Mouse (Mus musculus) natural killer cell, adult 2 months (primary cell): ENCODE data around the gene Col4a6.
A peak's percentile ranks its signal among the peaks of the same experiment; 100 is the strongest.

ENCODE experiments used
- DNase-seq, 2 experiments: peaks; one replicate each; pipeline ENCODE4 v3.0.0; 2022; ENCODE audit warnings: low spot score in 2 of 2

The Col4a6 gene

DNA sequence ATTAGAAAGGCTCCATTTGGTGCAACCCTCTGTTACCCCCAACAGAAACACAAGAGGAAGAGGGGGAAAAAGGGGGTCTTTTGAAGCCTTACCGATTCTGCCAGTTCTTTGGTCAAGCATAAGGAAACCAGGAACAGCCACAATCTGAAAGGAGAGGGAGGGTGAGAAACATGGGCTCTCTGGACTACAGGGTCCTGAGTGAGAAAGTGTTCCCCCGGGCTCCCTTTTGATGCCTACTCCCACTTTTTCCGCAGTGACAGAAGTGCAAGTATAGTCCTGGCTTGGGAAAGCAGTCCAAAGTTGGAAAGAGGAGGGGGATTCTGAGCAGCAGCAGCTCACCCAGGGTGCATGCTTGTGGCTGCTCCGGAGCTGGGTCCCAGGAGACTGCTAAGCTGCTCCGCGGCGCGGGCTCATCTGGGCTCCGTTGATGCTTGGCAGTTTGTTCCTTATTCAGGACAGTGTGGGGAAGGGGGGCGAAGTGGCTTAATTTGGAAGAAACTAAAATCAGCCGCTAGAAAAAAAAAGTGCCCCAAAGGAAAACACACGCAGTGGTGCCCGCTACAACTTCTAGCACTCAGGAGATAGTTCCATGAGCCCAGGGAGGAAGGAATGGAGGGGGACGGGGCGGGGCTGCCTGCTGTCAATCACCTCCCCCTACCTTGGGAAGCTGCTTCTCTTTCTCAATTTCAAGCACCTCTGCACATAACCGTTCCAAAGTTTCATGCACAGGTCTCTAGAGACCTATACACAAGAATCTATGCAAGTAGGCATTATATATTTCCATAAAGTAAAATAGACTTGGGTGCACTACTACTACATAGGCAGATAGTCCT is at the start of gene Col4a6:
Col4a6 (minus strand) TSS at position 607 of the 833 bp plus-strand sequence.
- DNase-seq = no peak

GRCm38 (mm10) chrX:141503125-141503524 is 29.2 kb upstream of the Col4a6 start:
- no peak for DNase-seq

- no peak for DNase-seq
Observed at GRCm38 (mm10) chrX:141494545-141494944, 20.7 kb upstream of the Col4a6 start.

DNA sequence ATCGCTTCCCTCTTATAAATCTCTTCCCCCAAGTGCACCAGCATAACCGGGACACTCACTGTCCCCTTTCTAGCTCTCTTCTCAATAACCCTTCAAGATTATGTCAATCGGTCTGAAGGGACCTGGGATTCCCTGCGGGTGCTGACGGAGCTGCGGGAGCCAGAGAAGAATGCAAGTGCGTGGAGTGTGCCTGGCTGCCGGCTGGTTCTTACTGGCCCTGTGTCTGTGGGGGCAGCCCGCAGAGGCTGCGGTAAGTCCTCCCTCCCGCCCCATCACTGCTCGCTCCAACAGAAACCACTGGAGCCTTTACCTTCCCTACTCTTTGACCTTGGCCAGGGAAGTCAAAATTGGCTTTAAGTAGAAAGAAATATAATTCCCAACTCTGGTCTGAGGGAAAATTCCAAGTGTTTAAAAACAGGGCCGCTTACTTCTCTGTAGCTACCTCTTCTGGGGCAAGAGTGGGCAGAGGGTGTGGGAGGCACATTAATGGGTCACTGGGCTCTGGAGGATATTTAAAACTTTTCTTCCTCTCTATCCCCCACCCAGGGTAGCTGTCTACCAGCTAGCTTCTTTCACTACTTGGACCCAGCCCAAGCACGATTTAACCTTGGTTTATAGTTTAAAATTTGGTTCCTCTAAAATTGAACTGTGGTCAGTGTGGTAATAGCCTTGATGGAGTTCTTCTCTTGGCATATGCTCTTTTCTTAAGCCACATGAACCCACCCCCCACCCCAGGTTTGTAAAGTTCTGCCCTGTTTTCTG is 1.9 kb upstream of the Col4a6 start:
- DNase-seq = no peak

DNA sequence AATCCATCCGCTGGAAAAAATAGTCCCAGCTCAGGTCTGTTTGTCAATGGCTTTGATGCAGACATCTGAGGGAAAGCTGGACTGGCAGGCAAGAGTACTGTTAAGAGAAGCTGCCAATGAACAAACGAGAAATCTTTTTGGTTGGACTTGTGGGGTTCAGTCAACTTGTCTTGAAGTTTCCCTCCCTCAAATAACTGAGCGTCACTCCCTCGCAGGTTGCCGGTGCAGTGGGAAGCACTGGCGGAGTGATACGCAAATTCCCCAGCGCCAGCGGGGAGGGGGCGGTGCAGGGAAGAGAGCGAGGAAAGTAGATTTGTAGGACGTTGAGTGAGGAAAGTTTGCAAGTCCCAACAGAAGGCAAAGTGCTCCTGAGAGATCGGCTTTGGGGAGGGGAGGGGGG is 1.2 kb upstream of the Col4a6 start, which contains the start of gene Col4a5:
Col4a5 (plus strand) TSS at position 276 of the 400 bp plus-strand sequence.
- peak in 1 of 2 experiments; percentile 0 for DNase-seq

DNA sequence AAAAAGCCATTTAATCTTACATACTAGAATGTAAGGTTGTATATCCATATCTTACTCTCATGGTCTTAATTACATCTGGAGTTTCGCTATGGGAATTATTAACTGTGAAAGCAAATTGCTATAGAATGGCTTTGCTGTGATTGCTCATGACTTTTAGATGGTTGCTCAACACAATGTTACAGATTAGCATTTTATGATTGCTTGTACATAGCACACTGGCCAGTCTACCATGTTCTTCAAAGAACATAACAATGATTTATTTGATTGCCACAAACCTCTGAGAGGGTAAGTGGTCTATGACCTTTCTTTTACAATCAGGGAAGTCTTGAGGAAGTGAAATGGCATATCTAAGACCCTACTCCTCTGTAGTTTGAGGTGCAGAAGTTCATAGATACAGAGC is 25.9 kb downstream of the Col4a6 start:
- DNase-seq = no peak

DNA sequence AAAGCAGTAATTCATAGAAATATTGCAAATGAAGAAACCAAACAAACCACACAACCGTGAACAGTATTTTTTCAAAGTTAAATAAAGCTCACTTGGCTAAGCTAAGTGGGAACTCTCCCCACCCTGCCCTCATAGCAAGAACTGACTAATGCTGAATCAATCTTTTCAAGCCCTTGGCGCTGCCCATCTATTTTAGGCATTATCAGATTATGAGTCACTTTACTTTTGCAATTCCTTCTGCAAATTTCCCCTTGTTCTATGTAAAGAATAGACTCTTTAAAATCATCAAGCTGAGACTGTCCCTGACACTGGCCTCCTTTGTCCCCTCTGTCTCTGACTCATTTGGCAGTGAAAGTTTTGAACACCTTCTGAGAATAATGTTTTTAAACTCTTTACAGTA is 34.5 kb downstream of the Col4a6 start:
- DNase-seq = no peak

DNA sequence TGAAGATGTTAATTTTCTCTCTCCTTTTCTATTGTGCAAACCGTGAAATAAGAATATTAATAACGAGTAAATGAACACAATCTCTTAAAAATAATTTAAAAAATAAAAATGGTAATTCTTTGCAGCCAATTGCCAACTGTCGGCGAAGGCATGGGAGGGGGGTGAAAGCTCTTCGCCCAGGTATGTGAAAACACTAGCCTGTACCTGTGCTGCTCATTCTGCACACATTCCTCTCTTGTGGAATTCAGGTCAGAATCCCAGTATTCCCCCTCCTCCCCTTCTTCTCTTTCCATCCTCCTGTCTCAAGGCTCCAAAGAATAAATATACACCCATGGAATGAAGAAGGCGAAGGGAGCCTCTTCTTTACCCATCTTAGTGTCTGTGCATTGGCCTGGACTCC is 37.1 kb downstream of the Col4a6 start:
- no peak for DNase-seq

DNA sequence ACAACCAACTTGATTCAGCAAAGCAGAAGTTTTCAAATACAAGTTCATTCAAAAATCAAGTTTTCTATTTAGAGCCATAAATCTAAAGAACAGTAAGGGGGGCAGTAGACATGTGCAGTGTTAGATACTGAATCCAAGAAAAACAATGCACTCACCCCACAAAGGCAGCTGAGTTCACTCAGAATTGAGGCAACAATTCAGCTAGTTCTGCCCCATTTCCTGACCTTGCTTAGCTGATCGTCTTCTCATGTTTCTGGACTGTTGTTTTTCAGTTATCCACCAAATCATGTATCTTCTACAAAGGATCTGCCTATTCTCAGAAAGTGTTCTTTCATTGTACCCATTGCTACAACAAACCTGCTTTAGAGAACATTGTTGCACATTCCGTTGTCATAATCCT is 58.6 kb downstream of the Col4a6 start:
- no peak for DNase-seq

- no peak for DNase-seq
Observed at GRCm38 (mm10) chrX:141396243-141396642, 77.6 kb downstream of the Col4a6 start.

DNA sequence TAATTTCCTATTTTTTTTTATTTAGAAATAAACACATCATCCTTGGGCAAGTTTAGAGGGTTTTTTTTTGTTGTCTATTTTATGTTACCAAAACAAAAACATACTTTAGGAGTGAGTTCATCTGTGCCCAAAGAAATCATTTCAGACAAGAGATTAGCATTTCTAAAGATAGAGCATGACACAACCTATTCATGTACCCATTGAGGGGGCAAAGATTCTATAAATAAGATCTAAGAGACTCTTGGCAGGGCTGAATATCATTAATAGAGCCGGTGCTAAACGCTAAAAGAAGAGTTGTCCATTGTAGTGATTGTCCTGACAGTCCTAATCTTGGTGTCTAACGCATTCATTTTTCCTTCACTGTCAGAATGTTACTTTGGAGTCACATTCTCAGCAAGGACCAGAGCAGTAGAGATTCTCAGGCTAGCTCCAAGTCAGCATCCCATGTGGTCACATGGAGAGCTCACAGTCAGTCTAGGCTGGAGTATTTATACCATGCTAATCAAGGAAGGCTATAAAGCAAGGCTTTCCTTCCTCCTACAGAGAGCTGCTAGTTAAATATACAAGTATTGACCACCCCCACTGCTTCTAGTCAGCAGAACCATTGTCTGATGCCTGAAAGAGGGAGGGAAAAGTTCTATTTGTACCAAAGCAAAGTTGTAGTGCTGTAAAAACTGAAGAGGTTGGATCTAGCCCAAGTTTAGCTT is 88.3 kb downstream of the Col4a6 start:
- DNase-seq = no peak

DNA sequence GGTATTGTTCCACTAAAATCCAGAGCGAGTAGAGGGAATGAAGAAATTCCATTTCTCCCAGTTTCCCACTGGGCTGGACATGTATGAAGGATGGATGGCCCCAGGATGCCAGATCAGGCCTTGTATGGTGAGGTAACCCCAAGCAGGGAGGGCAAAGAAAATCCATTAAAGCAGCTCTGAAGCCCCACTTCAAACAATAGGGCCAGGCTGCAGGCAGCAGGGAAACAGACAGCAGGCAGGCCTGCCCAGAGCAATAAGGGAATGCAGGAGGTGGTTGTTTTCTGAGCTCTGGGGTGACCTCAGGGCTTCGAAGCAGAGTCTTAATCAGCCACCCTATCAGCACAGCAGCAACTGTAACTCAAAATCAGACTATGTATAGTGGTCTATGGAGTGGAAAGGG is 89.2 kb downstream of the Col4a6 start:
- DNase-seq = no peak

DNA sequence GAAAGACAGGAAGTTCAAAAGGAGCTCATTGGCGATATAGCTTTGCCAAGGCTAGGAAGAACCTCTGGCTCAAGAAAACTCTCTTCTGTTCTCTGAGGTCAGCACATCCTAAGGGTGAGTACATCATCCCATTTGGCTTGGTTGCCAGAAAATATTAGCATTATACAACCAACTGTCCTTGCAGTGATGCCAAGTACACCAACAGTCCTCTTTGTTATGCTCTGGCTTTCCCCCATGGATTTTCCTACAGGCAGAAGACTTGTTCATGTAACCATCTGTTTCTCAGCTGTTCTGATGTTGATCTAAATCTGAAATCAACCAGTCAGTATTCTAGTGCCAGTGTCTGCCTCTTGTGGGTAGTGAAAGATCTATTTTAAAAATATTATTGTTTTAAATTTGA is 103.6 kb downstream of the Col4a6 start:
- DNase-seq = no peak

DNA sequence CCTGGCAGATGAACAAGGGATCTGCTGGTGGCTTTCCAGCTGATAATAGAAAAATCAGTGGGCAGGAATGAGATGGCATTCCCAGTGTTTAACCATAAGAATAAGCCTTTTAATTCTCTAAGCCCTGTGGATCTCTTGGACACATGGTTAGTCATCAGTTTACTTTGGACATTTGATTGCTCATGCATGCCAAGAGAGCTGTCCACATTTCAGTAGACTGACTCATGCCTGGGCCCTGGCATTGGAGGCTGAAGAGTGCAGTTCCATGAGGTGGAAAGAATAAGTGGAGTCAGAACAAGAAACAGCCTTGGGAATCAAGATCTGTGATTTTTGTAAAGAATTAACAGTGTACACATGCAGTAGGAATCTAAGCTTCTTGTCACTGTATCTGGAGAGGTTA is 110.5 kb downstream of the Col4a6 start:
- no peak for DNase-seq

DNA sequence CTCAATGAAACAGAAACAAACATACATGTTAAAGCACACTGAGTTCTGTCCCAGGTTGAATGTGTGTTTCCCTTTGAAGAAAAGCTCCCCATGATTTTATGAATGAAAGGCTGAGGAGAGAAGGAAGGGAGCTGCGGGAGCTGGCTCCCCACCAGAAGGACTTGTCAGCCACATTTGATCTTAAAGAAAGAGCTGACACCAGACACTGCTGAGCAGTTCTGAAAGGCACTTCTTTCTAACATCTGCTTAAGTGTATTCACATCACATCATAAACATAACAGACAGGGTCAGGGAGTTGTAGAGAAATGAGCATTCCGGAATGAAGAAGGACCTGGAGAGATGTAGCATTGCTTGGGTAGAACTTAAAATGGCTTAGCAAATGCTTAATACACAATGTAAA is 132.5 kb downstream of the Col4a6 start:
- no peak for DNase-seq

DNA sequence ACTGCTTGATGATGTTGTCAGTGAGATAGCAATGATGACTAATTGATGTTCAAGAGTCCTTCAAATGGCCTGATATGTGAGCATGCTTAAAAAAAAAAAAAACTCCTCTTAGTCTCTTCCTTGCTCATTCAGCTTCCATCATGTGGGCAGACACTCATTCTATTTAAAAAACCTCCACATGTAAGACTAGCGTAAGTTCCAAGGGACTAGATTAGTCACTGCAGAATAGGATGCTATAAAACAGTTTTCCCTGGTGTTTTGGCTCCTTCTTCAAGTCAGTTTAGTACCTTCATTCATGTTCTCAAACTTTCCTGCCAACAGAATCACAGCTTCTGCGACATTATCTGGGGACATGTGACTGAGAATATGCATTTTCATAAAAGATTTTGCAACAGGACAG is 145.8 kb downstream of the Col4a6 start:
- DNase-seq = no peak

- no peak for DNase-seq
Observed at GRCm38 (mm10) chrX:141324201-141324600, 149.7 kb downstream of the Col4a6 start.

GRCm38 (mm10) chrX:141316217-141316616 is 157.7 kb downstream of the Col4a6 start:
- no peak for DNase-seq

DNA sequence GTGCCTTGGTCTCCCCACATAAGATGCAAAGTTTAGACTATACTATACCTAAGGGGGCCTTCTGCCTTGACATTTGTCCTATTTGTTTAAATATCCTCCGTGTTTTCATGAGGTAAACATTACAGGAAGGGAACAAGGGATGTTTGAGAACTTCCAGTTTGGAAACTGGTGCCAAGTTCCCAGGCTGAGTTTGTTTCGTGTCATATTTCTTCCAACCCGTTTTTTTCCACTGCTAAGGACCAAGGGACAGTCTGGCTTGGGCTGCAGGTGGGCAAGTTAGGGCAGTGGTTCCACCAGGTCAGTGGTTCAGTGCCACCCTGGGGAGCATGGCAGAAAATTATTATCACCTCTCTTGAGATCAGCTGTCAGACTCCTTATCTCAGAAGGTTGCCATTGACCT is 158.1 kb downstream of the Col4a6 start:
- DNase-seq = no peak

- DNase-seq = no peak
Observed at GRCm38 (mm10) chrX:141292702-141293462, 181.0 kb downstream of the Col4a6 start.

DNA sequence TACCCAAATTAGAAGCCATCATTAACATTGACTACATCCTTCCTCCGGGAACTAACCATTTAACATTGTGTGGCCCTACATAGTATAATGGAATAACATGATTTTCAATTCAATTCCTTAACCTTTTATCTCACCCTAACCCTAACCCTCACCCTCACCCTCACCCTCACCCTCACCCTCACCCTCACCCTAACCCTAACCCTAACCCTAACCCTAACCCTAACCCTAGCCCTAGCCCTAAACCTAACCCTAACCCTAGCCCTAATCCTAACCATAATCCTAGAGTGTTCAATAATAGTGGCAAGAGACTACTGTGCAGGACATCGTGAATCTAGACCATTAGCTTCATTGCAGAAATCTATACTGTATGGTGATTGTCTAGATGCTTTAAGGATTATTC is 197.5 kb downstream of the Col4a6 start:
- DNase-seq = no peak

- DNase-seq = no peak
Observed at GRCm38 (mm10) chrX:141265986-141266385, 207.9 kb downstream of the Col4a6 start.
